Mouse (Mus musculus) T-helper 17 cell (primary cell): ENCODE results near the gene Ubac2.

Source experiments
- in situ Hi-C, 2 experiments: fragments of 300-600 bp; cut with MboI, MseI; formaldehyde crosslinking; loops; 1 replicate in 1 of 2; 2 replicates in 1 of 2; pipeline ENCODE4 v1.15.1; 2025; ENCODE audit warnings: high pct_unique_total_duplicates in 2 of 2

The Ubac2 gene

DNA sequence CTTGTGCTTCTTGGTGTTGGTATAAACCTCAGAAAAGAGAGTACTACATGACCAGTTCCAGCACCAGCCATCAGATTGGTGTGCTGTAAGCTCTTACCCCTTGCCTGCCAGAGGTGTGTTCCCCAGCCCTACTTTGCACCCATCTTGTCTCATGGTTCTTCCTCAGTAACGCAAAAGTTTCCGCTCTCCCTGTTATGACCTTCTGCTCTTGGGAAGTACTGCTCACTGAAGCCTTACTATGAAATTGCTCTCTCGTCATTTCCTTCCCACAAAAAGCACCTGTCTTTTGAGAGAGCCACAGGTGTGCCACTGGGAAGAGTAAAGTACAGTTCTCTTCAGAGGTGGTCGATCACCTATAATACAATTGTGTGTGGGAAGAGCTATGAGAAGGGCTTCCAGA lies 151.4 kb downstream of the Ubac2 start:
- in situ Hi-C loops = no loop called here

DNA sequence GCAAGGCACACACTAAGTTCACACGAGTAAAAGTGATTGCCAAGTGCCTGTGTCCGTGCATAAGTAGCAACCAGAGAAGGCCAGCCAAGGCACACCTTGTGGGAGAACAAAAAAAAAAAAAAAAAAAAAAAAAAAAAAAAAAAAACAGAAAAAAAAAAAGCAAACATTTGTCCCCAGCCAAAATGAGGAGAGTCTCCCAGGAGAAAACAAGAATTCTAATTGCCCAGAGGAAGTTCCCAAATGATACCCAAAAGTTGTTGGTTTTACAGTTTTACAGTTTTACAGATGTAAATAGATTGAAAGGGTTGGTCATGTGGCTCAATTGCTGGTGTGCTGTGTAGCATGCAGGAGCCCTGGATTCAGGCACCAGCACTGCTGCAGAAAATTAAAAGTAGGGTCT lies 153.6 kb downstream of the Ubac2 start:
- in situ Hi-C loops = no loop called here

DNA sequence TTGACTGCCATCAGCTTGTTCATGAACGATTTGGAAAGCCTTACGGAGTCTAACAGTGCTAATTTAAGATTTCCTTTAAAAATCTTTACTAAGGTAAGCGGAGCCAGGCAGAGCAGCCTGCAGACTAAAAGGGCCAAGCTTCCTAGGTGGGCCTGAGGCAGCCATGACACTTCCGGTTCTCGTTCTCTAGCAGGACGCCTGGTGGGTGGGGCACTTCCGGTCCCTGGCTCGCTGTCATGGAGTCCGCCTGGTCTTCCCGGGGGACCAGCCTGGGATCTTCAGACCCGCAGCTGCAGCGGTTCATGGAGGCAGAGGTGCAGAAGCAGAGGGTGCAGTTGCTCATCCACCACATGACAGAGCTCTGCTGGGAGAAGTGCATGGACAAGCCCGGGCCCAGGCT lies 156.0 kb downstream of the Ubac2 start, which contains the start of gene Timm8a2:
Gene Timm8a2 (plus strand): TSS at position 224 of the 400 bp plus-strand sequence.
- in situ Hi-C loops = no loop called here

DNA sequence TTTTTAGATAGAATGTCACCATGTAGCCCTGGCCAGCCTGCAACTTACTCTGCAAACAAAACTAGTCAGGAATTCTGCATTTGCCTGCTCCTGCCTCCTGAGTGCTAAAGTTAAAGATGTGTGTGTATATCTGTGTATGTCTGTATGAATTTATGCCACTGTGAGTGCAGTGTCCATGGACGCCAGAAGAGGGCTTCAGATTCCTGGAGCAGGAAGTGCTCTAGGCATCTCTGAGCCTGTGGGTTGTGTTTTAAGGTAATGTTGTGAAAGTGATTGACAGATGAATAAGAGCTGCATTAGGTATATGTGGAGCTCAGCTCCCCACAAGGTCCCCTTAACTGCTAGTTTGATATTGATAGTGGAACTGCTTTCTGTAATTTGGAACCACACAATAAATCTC lies 156.8 kb downstream of the Ubac2 start:
- in situ Hi-C loops = no loop called here

DNA sequence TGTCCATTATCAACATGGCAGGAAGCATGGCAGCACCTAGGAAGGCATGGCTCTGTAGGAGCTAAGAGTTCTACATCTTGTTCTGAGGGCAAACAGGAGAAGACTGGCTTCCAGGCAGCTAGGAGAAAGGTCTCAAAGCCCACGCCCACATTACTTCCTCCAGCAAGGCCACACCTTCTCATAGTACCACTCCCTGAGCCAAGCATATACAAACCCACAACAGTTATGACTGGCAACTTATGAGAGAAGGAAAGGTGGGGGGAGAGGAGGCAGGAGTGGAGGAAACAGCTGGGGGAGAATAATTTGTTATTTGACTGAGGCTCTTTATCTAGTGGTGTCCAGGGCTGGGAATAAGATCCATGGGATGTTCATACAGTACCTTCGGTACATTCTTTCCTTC lies 157.4 kb downstream of the Ubac2 start:
- in situ Hi-C loops = no loop called here

DNA sequence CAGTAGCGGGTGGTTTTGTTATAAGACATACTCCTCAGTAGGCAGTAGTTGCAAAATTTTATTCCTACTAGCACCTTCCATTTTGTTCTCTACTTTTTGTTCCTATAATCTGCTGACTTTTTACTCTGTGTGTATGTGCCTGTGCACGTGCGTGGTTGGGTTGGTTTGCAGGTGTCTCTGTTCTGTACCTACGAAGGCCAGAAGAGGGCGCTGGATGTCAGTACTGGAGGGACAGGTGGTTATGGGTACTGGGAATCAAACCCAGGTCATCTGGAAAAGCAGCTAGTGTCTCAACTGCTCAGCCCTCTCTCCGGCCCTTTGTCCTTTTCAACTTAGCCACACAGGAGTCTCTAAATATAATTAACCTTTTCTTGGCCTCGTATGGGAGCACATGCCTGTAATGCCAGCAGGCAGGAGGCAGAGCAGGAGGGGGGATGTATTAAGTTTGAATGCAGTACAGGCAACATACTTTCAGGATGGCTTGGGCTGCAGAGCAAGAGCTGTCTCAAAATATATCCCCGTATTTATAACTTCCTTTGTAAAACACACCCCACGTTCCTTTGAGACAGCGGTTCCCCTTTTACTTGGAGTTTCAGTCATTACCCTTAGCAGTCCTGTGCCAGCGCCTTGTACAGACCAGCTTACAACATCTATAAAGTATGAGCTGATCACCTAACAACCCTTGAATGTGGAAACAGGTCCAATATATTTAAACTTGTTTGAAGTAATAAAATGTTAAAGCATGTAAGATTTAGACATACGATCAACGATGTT lies 160.6 kb downstream of the Ubac2 start:
- in situ Hi-C loops = no loop called here

DNA sequence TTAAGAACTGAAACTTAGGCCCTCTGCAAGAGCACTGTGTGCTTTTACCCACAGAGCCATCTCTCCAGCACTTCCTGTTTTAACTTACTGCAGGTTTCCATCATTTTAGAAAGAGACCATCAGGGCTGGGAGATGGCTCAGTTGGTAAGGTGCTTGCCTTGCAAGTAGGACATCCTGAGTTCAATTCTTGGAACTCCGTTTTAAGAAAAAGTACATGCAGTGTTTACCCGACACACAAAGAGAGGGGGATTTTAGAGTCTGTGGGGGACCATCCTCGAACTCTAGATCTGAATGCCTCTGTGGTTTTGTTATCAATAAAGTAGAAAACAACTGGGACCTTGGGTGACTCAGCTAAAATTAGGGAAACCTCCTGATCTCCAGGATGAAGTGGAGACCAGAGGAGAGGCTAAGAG lies 163.0 kb downstream of the Ubac2 start:
- in situ Hi-C loops = no loop called here

DNA sequence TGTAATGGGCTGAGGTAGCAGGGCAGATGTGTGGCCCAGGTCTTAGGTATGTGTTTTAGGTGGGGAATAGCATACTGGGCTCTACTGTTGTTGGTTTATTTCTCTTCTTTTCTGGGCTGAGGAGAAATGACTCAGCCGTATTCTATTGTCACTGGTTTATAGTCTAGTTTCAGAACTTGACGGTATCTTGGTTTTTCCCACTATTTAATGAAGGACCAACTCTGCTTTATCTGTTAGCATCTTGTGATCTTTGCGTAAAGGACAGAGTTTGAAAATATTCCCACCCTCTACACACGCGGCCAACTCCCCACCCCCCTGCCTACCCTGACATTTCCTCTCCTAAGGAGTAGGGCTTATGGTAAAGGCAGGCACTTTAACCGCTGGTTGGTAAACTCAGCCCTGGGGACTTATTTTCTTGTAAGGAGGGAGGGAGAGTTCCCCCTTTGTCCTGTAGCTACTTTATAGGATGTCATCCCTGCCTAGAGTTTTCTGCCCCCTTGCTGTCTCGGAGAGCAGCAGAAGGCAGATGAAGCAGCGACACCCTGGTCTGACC lies 163.8 kb downstream of the Ubac2 start:
- in situ Hi-C loops = no loop called here

DNA sequence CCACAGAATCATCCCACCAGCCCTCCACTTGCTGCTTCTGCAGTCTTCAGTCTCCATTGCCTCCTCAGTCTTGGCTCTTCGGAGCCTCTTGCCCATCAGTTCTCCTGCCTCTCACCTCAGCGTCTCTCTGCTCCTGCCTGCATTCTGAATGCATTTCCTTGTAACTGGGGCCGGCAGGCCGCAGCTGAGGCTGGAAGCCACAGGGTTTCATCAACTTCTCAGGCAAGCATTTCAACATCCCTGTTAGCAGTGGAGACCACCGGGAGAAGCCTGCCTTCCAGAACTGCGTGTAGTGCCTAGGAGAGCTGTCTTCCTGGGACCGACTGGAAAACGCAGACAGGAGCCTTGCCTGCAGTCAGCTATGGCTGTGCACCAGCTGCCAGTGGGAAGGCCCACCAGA lies 169.4 kb downstream of the Ubac2 start:
- in situ Hi-C loops = no loop called here

DNA sequence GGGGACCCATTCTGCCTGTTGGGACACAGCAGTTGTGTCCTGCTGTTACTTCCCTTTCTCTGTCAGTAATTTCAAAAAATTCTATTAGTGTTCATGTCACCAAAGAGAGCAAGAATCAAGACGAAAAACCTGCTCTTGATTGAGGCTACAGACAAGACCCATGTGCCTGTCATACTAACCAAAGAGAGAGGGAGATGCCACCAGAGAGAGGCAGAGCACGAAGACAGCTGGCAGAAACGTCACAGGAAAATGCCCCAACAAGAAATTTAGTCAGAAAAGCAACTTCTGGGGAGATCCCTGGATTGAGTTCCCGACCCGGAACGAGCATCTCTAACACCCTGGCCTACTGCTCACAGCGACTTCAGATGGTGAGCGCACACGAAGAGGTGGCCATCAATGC lies 170.4 kb downstream of the Ubac2 start:
- in situ Hi-C loops = no loop called here

DNA sequence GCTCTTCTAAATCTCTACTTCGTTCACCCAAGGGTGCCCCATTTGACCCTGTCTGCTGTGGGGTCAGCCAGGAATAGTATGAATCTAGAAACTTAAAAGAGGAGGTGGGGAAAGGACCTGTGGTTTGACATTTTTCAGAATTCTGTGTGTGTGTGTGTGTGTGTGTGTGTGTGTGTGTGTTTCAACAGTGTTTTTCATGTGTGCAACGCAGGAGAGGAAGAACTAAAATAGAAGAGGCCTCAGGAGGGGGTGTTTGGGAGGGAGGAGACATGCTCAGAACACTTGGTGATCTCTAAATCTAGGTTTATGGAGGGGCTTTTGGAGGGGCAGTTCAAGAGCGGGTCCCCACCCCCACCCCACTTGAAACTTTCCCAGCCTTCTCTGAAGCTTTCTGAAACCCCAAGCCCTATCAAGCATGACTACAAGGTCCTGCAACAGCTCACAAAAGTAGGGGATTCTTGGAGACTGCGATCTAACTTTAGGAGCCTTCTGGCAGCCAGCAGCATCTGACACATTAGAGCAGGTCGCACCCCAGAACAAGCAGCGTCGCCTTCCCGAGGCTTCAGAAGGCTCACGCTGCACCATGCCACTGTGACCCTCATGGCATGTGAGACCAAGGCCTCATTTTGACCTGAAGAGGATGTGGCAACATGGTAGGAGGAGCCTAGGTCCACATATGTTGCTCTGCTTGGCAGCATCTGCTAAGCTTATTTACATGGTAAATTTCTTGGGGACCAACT lies 174.6 kb downstream of the Ubac2 start:
- in situ Hi-C loops = loop anchor here (5.0 to 10.0 kb wide), 2 partner anchors 86 to 1578 kb away; partner anchors contain the start of genes Gpr183 (in 2 of the 2) and Rap2a (in 1 of the 2)

DNA sequence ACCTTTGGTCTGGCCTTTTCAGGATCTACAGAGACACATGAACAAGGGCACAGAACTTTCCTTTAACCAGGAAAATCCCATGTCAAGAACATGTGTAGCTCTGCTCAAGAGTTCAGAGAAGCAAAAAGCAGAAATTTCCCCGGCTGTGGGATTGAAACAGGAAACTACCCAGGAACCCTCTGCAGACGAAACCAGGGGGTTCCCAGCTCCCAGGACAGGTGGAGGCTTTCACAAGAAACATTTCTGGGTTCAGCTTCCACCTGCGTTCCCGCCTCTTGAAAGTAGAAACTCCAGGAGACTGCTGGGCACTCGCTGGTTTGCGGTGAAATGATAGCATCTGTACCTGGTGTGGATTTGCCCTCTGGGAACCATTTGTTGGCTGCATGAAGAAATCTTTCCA lies 178.5 kb downstream of the Ubac2 start:
- in situ Hi-C loops = loop anchor here in 1 of 2 experiments (10.0 kb wide), 1 partner anchor 1582 kb away; the partner anchor contains the start of gene Rap2a

DNA sequence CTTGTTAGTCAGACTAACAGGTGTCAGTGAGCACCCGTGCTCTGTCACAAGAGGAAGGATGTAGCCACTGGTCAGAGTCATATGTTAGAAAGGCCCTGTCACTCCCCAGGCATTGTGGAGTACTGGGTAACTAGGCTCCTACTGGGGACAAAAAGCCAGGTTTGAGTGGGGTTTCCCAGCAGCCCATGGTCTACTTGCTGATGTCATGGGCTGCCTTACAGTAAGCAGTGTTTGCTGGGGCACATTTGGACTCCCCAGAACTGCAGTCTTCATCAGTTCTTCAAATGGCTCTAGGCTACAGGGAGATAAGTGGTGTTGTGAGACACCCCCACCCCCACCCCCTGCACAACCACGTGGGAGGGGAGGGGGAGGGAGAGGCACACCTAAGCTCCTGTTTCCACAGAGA lies 179.5 kb downstream of the Ubac2 start:
- in situ Hi-C loops = loop anchor here in 1 of 2 experiments (10.0 kb wide), 1 partner anchor 1583 kb away; the partner anchor contains the start of gene Rap2a

DNA sequence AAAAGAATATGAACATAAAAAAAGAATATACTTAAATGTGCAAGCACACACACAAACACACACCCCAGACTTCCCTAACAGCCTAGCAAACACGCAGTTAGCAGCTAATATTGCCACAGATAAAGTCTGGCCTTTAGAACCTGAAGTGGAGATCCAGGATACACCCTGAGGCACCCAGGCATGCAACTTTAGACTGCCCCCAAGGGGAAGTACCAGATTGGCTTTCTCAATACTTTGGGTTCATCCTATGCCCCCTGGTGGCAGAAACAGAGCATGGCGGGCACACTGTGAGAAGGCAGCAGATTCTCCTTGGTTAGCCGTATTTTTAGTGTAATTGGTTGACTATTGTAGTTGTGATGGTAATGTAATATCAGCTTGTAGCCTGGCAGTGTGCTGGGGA lies 182.2 kb downstream of the Ubac2 start:
- in situ Hi-C loops = loop anchor here (5.0 kb wide), 2 partner anchors 128 to 193 kb away; no protein-coding TSS in a partner anchor

DNA sequence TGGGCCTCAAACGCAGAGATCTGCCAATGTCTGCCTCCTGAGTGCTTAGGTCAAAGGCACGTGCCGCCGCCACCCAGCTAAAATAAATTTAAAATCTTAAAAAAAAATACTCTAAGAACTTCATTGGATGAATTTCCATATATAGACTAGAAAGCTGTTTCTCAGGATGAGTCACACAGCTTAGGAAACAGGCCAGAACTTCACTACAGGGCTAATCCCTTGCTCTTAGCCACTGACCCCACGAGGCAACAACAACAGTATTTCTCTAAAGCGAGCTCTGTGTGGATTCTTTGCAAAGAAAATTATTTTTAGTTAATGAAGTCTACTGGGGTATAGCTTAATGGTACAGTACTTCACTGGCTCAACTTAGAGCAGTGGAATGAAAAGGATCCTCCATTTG lies 183.0 kb downstream of the Ubac2 start:
- in situ Hi-C loops = loop anchor here (5.0 kb wide), 2 partner anchors 129 to 194 kb away; no protein-coding TSS in a partner anchor

DNA sequence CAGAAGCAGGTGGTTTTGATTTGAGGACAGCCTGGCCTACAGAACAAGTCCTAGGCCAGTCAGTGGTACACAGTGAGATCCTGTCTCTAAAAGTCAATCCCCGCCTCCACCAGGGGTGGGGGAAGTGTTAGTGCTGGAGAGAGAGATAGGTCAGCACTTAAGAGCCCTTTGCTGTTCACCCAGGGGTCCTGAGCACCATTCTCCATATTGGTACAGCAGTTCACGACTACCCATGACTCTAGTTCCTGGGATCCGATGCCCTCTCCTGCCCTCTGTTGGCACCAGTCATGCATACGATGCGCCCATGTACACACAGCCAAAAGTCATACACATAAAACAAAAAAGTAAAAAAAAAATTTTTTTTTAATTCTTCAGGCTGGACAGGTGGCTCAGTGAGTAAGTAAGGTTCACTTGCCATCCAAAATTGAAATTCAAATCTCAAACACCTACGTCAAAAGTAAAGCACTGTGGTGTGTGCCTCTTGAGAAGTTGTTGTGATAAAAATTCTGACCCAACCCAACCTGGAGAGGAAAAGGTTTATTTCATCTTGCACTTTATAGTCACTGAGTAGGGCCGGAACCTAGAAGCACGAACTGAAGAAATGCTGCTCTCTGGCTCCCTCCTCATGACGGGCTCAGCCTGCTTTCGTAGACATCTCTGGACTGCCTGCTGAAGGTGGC lies 184.1 kb downstream of the Ubac2 start:
- in situ Hi-C loops = loop anchor here (5.0 kb wide), 2 partner anchors 130 to 195 kb away; no protein-coding TSS in a partner anchor

DNA sequence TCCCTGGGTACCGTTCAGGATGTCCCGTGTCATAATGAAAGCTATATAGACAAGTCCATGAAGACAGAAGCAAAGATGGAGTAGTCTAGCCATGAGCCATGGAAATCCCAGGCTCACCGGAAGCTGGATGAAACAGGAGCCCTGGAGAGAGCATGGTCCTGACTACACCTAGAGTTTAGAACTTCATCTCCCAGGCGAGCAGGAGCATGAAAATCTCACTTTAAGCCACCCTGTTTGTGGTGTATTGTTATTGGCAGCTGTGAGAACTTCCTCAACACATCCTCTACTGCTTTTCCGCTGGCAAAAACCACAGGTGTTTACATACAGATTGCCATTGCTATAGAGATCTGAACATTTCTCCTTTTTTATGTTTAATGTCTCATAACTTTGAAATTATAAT lies 185.2 kb downstream of the Ubac2 start:
- in situ Hi-C loops = loop anchor here (5.0 kb wide), 2 partner anchors 131 to 196 kb away; no protein-coding TSS in a partner anchor

DNA sequence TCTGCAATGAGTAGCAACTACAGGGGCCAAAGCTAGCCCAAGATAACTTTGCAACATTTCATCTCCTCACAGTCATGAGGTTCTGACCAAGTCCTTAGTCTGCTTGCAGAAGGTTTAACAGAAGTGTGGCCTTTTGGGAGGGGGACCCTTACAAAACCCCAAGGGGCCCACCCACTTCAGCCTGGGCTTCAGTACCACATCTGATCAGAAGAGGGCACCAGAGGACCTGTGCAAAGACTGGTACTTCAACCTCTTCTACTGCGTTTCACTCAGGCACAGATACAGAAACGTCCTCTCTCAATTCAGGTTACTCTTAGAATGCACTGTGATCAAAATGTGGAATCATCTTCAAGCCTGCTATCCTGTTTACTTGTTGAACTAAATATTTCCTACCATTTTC lies 186.1 kb downstream of the Ubac2 start:
- in situ Hi-C loops = loop anchor here (5.0 kb wide), 2 partner anchors 132 to 197 kb away; no protein-coding TSS in a partner anchor

DNA sequence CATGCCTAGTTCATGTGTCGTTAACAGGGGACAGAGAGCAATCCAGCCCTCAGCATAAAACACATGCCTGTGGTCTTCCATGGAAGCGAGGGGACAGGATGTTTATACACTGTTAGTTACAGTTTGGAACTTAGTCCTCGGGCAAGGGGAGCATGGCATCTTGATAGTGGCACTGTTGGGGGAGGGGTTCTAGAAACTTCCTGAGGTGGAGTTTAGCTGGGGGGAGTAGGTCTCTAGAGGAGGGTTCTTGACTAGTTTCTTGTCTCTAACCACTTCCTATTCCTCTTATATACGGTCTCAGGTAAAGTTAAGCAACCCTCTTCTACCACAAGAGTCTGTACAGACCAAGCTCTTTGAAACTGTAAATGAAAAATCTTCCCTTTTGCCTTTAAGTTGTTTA lies 187.8 kb downstream of the Ubac2 start:
- in situ Hi-C loops = loop anchor here in 1 of 2 experiments (5.0 kb wide), 1 partner anchor 46 kb away; no protein-coding TSS in a partner anchor

DNA sequence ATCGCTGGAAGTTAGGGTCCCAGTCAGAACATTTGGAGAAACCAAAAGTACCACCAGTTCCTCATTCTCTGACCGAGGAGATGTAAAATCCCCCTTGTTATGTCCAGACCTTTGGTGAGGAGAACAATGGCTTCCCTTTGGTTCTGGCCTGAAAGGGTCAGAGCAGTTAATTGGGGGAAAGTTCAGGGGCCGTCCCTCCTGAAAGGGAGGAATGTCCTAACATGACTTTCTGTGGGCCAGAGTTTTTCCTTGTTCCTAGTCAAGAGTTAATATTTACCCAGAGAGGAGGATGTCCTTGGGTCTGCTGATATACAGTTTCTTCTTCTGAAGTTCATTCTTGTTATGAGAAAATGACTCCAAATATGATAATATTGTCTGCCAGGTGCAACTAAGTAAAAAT lies 189.6 kb downstream of the Ubac2 start:
- in situ Hi-C loops = loop anchor here in 1 of 2 experiments (5.0 kb wide), 1 partner anchor 44 kb away; no protein-coding TSS in a partner anchor
